Mouse (Mus musculus): Measurements from ENCODE around the gene Prr5l. TPM values are rescaled to one million over a fixed set of nuclear protein-coding genes. Genes with fewer than 3 reads are reported as not detected.

Gene Prr5l
- total RNA-seq, 1 experiment from 2014 or later, result 5.1 TPM

Other genes starting within 250 kb of the Prr5l start
- gene Rag1, start 233.5 kb downstream of the Prr5l start, total RNA-seq (2021), result 0.19 and 1.9 TPM in 2 replicates
- gene B230118H07Rik, start 233.5 kb downstream of the Prr5l start, total RNA-seq (2021), result 31.8 and 32.7 TPM in 2 replicates
- 16.1 and 17.0 TPM in 2 replicates for gene Traf6, start 204.6 kb downstream of the Prr5l start, total RNA-seq (2021)
- gene Commd9, start 3.2 kb upstream of the Prr5l start, total RNA-seq (2021), result 31.7 and 39.0 TPM in 2 replicates

All from adrenal gland, postnatal 14 days (tissue).